Mouse (Mus musculus): ENCODE measurements around the gene Pak7.
A peak's percentile ranks its signal among the peaks of the same experiment; 100 is the strongest.

Gene Pak7

GRCm38 (mm10) chr2:136175030-136175429 is 212.7 kb downstream of the Pak7 start:
- DNase-seq (ENCODE audit: low read depth, low spot score) = no peak

- DNase-seq (ENCODE audit: low read depth, low spot score) = no peak
These were observed 237.0 kb downstream of the Pak7 start for GRCm38 (mm10) chr2:136150752-136151151.

DNA sequence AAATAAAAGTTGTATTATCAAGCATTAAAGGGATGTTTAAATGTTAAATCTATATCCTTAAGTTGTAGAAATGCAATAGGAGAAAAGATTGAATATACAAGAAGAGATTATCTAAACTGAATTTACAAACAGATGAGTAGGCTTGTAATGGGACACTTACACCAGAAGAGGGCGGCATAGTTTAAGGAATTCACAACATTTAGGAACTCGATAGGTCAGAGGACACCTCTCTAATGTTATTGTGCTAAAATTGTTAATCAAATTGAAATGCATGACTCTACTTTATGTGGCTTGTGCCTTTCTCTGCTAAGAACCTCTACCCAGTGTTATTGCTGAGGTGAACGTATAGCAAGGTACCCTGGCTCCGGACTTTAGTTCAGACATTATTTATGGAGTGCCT is 238.2 kb downstream of the Pak7 start:
- no peak for DNase-seq (ENCODE audit: low read depth, low spot score)

- DNase-seq (ENCODE audit: low read depth, low spot score) = peak; percentile 61
These were observed 238.8 kb downstream of the Pak7 start for GRCm38 (mm10) chr2:136148999-136149398.

DNA sequence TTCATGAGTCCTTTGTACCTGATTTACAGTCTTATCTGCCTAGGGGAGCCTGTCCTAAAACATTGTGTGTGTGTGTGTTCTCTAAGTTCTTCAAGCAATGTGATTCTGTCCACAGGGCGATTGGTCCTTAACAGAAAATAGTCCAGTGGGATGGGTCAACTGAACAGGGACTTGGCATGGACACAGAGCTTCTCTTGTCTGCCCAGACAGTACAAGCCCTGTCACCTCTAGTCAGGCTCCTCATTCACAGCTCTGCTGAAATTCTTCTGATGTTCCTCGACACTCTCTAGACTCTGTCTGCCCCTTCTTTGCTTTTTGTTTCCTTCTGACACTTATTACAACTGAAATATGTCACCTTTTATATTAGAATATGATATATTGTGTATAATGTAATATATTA is 247.0 kb downstream of the Pak7 start:
- DNase-seq (ENCODE audit: low read depth, low spot score) = no peak

- no peak for DNase-seq (ENCODE audit: low read depth, low spot score)
These were observed 248.4 kb downstream of the Pak7 start for GRCm38 (mm10) chr2:136139159-136140069.

DNA sequence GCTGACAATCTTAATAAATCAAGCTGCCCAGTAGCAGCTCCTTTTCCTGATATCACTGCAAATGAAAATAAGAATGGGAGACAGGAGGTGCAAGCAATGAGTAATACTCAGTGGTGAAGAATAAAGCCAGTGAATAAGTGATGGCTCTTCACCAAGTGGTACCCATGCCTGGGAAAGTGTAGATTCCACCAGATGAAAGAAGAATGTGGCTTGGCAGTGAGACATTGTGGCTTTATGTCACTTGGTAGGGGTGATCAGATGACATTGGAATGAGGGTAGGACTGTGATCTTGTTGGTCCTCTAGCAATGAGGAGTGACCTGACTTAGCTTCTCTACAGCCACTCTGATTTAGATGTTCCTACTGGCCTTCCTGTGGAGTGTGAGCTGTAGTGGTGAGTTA is 249.3 kb downstream of the Pak7 start:
- no peak for DNase-seq (ENCODE audit: low read depth, low spot score)

GRCm38 (mm10) chr2:136121867-136122266 is 265.9 kb downstream of the Pak7 start:
- no peak for DNase-seq (ENCODE audit: low read depth, low spot score)

DNA sequence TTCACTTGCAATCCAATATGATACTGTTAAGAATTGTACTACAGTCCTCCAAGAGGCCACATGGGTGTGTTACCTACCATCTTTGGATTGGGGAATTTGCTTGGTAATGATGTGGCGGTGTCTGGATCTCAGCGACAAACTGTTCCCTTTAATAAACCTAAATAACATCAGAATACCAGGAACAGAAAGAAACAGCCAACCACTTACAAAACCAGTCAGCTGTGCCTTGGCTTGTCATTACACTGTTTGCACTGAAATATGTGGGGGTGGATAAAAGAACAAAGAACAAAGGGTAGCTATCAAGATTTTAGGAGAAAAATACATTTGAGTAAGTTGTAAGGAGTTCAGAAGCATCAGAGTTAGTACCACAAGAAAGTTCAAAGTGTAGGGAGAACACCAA is 269.8 kb downstream of the Pak7 start:
- no peak for DNase-seq (ENCODE audit: low read depth, low spot score)

- DNase-seq (ENCODE audit: low read depth, low spot score) = no peak
These were observed 274.4 kb downstream of the Pak7 start for GRCm38 (mm10) chr2:136113374-136113773.

GRCm38 (mm10) chr2:136109038-136109363 is 278.8 kb downstream of the Pak7 start:
- no peak for DNase-seq (ENCODE audit: low read depth, low spot score)

- DNase-seq (ENCODE audit: low read depth, low spot score) = no peak
These were observed 279.4 kb downstream of the Pak7 start for GRCm38 (mm10) chr2:136108124-136109037.

DNA sequence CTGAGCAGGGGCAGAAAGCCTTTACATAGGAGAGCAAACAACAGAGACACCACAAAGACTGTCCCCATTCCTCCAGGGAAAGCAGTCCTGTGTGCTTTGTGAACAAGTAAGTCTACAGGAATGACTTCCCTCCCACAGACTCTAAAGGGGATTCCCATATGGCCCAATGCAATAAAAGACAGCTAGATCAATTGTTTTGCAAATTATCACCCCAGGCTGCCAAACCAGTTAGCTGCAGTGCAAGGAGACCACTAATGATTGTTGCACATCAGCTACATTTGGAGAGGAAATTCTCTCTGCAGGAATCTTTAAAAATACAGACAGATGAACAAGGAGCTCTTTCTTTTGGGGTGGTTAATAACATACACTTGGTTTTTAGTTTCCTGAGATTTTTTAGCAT is 280.2 kb downstream of the Pak7 start:
- no peak for DNase-seq (ENCODE audit: low read depth, low spot score)

DNA sequence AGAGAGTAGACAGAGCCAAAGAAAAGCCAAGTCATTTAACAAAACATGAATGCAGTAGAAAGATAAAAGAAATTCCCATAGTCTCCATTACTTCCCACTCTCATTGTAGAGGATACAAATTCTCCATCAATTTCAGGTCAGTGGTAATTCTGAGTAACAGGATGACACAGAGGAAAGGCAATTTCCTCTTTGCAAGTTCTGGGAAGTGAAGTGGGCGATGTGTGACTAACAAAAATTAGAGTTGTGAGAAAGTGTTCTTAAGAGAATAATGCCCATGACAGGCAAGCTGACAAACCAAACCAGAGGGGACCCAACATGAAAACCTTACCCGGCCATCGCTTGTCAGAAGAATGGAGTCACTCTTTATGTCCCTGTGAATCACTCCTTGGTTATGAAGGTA is 290.6 kb downstream of the Pak7 start:
- no peak for DNase-seq (ENCODE audit: low read depth, low spot score)

GRCm38 (mm10) chr2:136095978-136096377 is 291.8 kb downstream of the Pak7 start:
- DNase-seq (ENCODE audit: low read depth, low spot score) = no peak

DNA sequence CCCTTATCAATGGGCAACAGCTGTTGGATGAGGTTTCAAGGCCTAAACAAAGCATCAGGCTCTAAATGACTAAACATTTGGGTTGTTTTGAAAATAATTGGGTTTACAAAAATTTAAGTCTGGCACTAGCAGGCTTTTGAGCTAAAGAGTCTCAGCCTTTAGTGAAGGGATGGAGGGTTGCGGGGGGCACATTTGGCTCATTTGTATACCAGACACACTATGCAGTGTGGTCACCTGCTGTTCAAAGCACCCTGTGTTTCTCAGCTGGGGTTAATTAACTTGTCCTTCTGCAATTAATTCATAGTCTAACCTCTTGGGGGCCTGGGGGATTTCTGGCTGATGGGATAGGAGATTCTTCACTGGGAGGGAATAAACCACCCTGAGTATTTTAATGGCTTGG is 323.4 kb downstream of the Pak7 start:
- DNase-seq (ENCODE audit: low read depth, low spot score) = no peak

DNA sequence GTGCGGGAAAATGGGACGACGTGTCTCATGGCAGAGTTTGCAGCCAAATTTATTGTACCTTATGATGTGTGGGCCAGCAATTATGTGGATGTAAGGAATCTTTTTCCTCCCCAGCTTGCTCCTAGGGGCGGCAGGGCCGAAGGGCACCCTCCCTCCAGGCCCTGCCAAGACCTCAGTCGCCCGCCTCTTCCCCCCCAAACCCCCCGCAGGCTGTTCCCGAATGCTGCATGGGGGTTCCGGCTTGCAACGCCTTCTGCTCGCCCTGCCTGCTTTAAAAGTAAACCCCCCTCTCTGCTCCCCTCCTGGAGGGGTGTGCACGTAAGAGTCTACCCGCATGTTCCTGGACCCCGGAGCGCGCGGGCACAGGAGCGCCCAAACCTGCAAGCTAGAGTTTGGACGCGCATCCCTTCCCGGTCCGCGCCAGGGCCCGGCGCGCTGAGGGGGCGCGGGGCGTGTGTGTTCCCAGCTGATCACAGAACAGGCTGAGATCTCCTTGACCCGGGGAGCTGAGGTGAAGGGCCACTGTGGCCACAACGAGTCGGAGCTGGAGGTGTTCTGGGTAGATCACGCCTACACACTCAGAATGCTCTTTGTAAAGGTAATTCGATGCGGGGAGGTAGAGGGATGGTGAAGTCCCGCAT is 328.6 kb downstream of the Pak7 start:
- DNase-seq (ENCODE audit: low read depth, low spot score) = no peak

- no peak for DNase-seq (ENCODE audit: low read depth, low spot score)
These were observed 329.4 kb downstream of the Pak7 start for GRCm38 (mm10) chr2:136058398-136058797.

- no peak for DNase-seq (ENCODE audit: low read depth, low spot score)
These were observed 329.9 kb downstream of the Pak7 start for GRCm38 (mm10) chr2:136057861-136058331.

GRCm38 (mm10) chr2:136051688-136052289 is 336.0 kb downstream of the Pak7 start, which contains the start of gene Lamp5:
Lamp5 (plus strand) TSS chr2:136052239.
- no peak for DNase-seq (ENCODE audit: low read depth, low spot score)

DNA sequence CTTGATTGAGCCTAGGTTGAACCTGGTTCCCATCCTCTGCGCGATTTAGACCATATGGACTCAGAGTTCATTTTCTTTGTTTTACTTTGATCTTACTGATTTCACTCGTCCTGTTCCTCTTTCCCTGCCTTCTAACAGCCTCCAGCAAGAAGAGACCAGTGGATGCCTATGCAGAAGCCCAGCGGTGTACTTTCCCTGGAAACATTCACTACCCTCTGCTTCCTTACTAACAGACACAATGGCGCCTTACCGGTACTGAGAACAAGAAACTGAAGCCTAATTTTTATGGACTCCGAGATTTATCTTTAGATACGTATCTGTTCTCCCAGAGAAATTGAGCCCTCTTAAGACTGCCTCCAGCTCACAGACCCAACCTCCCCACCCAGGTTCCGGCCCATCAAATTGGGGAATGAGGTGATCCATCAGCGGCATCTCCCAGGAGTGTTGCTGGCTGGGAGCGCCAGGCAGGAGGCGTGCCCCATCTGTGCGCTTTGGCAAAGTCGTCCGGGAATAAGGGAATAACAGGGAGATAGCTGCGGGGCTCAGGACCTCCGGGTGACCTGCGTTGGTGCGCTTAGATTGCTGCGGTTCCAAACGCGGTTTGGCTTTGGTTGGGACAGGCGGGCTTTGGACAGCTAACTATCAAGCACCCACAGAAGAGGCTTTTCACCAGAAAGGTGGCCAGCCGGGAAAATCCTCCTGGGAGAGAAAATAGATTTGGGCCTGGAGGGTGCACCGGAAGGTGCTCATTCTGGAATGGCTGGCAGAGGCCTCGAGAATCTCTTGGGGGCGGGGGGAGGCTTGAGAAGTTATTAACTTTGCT is 336.8 kb downstream of the Pak7 start:
- no peak for DNase-seq (ENCODE audit: low read depth, low spot score)

Data from WW6 (cell line).